Mouse (Mus musculus) liver, embryonic 14.5 days (tissue): ENCODE measurements at regions not wholly inside any gene's neighbourhood (a gene's known extent, or its start where the extent isn't known, plus 50 kb on each side); places are given as distances from the start of the nearest gene placed in this dataset.

ENCODE experiments used
- ATAC-seq: fragments of 200-750 bp; cut with Nextera tagmentation; 2 replicates; pipeline ENCODE4 v1.8.0; 2017; ENCODE audit warnings: moderate number of reproducible peaks, mild to moderate bottlenecking, moderate library complexity; ENCODE audit not compliant: insufficient read depth
- DNase-seq, 3 experiments: peaks; one replicate each; pipeline ENCODE4 v3.0.0-alpha.2; 2012 to 2013; ENCODE audit warnings: low read depth in 3 of 3, low spot score in 3 of 3
- H3K27ac ChIP-seq: fragments of 300-500 bp; sonication (generic); 2 replicates; pipeline ENCODE4 v1.5.1; 2014; ENCODE audit warnings: moderate library complexity, mild to moderate bottlenecking, control low read depth, inconsistent platforms
- H3K27me3 ChIP-seq: fragments of 300-500 bp; sonication (generic); 2 replicates; pipeline ENCODE4 v1.6.1; 2014; ENCODE audit warnings: mild to moderate bottlenecking, low read length, moderate library complexity; ENCODE audit not compliant: control insufficient read depth, insufficient read depth
- H3K36me3 ChIP-seq: fragments of 300-500 bp; sonication (generic); replicated peaks from 2 replicates; pipeline ENCODE4 v1.6.1; 2014; ENCODE audit warnings: low read depth; ENCODE audit not compliant: control insufficient read depth, insufficient read depth
- H3K4me1 ChIP-seq, 2 experiments: fragments of 200-500 bp in 1 of 2; fragments of 300-500 bp in 1 of 2; sonication (generic) in 1 of 2; replicated peaks; 2 replicates each; pipeline ENCODE4 v1.6.1; 2012 to 2014; ENCODE audit warnings: antibody characterized with exemption in 1 of 2, inconsistent platforms in 1 of 2, low read length in 1 of 2; ENCODE audit not compliant: control insufficient read depth in 2 of 2, insufficient read depth in 2 of 2
- H3K4me2 ChIP-seq: fragments of 300-500 bp; sonication (generic); 2 replicates; pipeline ENCODE4 v1.6.1; 2014; ENCODE audit warnings: low read depth, mild to moderate bottlenecking, control low read depth, moderate library complexity
- H3K4me3 ChIP-seq, 2 experiments: fragments of 200-500 bp in 1 of 2; fragments of 300-500 bp in 1 of 2; sonication (generic) in 1 of 2; 2 replicates each; pipeline ENCODE4 v1.5.1; 2012 to 2014; ENCODE audit warnings: low read depth in 2 of 2, low read length in 2 of 2, mild to moderate bottlenecking in 2 of 2, control low read depth in 1 of 2, inconsistent platforms in 1 of 2, moderate library complexity in 1 of 2; ENCODE audit not compliant: insufficient read depth in 1 of 2
- H3K9ac ChIP-seq: fragments of 300-500 bp; sonication (generic); replicated peaks from 2 replicates; pipeline ENCODE4 v1.6.1; 2014; ENCODE audit warnings: mild to moderate bottlenecking, control low read depth, moderate library complexity
- H3K9me3 ChIP-seq: fragments of 300-500 bp; sonication (generic); 2 replicates; pipeline ENCODE4 v1.6.1; 2016; ENCODE audit warnings: low read length, mixed read lengths; ENCODE audit not compliant: control insufficient read depth
- CTCF ChIP-seq: IDR thresholded peaks from 2 replicates; pipeline ENCODE4 v1.5.1; 2016; ENCODE audit warnings: antibody characterized with exemption, low read depth, control low read depth
- EP300 ChIP-seq: IDR thresholded peaks from 2 replicates; pipeline ENCODE4 v1.6.1; 2016; ENCODE audit warnings: antibody characterized with exemption, low read depth
- WGBS: fragments of 180-500 bp; shearing (Covaris S2); extraction: QIAGEN DNeasy Blood & Tissue Kit; methylation state at CpG from one replicate; pipeline ENCODE4 v1.1.7; 2014; ENCODE audit not compliant: insufficient replicate concordance; 5-methylcytosine and 5-hydroxymethylcytosine counted together

DNA sequence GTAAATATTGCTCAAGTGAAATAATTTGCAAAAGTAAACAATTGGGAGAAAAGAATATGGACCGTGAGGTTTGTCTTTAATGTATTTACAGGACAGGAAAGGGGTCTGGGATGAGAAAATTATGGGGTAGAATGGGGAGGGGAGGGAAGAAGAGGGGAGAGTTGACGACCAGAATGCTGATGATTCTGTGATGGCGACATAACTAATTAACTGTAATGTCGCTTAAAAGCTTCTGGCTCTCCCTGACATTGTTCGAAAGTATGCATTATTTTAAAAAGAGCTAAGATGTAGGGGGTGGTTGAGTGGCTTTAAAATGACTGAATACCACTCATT lies 517.4 kb downstream of the Nyap2 start:
- Histone ChIP-seq H3K4me3 (no peak overlapping the region), H3K27ac (no peak overlapping the region), H3K9ac (no peak overlapping the region), H3K9me3 (no peaks in the 10 kb centered on the region), H3K36me3 (no peaks in the 10 kb centered on the region), H3K4me1 (no peaks in the 10 kb centered on the region), H3K4me2 (no peak overlapping the region), H3K27me3 (no peaks in the 10 kb centered on the region)
- no peak for DNase-seq
- TF ChIP-seq CTCF (no peak), EP300 (no peak)
- ATAC-seq: no peak
- 12% methylated on average over 5 of the region's 5 CpGs for WGBS

DNA sequence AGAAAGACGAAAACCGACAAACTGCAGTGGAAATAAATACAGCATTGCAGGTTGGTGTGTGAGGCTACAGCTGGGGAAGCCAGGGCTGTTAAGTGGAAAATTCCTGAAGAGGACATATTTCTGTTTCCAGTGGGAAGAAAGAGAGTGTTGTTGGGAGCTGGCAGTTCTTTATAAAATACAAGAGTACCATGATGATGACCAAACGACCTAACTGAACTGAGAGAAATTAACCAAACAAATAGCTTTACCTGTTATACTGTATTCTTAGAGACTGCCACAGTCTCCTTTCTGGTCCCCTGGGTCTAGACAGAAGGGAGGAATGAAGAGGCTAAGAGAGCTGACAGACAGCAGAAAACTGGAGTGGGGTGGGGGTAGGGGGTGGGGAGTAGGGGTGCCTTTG lies 517.9 kb downstream of the Nyap2 start:
- Histone ChIP-seq H3K9me3 (no peaks in the 10 kb centered on the region), H3K36me3 (no peaks in the 10 kb centered on the region), H3K4me3 (no peak overlapping the region), H3K4me2 (no peak overlapping the region), H3K9ac (no peak overlapping the region), H3K4me1 (no peaks in the 10 kb centered on the region), H3K27me3 (no peaks in the 10 kb centered on the region), H3K27ac (no peak overlapping the region)
- DNase-seq (no peak), ATAC-seq (no peak)
- WGBS: 34% methylated on average over 3 of the region's 3 CpGs
- no peak for TF ChIP-seq EP300

DNA sequence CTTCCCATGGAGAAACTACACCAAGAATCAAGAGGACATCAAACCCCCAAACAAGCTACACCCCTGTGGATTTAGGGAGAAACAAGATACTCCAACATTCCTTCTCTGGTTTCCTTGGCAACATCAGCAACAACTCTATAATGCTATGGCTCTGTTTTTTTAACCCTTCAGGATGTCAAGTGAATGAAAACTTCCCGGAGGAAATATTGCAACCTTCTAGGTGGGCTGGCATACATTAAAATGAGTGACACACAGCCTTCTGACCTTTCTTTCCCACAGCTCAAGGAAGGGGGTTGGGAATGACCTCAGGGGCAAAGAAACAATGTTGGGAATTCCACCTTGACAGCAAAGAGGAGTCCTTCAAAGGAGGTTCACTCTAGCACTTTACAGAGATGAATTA lies 532.0 kb downstream of the Nyap2 start:
- H3K36me3 ChIP-seq: no peaks in the 10 kb centered on the region
- H3K9ac ChIP-seq: no peak overlapping the region
- no peaks in the 10 kb centered on the region for H3K4me1 ChIP-seq
- H3K27ac ChIP-seq: no peak overlapping the region
- no peak overlapping the region for H3K4me2 ChIP-seq
- H3K9me3 ChIP-seq: no peaks in the 10 kb centered on the region
- no peak overlapping the region for H3K4me3 ChIP-seq
- no peaks in the 10 kb centered on the region for H3K27me3 ChIP-seq
- DNase-seq: no peak
- TF ChIP-seq EP300 (no peak), CTCF (no peak)
- WGBS: 32% methylated on average over 1 of the region's 1 CpGs
- no peak for ATAC-seq

DNA sequence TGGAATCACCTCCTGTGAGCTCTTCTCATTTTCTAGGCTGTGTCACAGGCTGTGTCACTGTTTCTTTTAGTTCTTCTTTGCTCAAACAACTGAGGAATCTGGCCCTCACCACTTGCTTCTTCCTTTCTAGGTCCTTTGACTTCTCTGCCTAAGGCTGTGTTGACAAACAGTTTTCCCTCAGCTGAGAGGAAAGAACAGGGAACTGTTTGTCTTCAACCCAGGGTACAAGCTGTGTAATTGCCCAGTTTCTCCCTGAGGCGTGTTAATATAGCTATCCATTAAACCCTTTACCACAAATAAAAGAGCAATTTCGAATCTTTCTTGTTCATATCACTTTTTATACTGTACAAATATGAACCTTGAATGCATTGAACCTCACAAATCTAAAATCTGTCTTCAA lies 542.1 kb downstream of the Nyap2 start:
- 35% methylated on average over 2 of the region's 2 CpGs for WGBS
- Histone ChIP-seq H3K9ac (no peak overlapping the region), H3K36me3 (no peaks in the 10 kb centered on the region), H3K27ac (no peak overlapping the region), H3K4me2 (no peak overlapping the region), H3K27me3 (no peaks in the 10 kb centered on the region), H3K4me1 (no peaks in the 10 kb centered on the region), H3K4me3 (no peak overlapping the region), H3K9me3 (no peaks in the 10 kb centered on the region)
- ATAC-seq (no peak), DNase-seq (no peak)
- TF ChIP-seq EP300: no peak
- no peak for TF ChIP-seq CTCF

DNA sequence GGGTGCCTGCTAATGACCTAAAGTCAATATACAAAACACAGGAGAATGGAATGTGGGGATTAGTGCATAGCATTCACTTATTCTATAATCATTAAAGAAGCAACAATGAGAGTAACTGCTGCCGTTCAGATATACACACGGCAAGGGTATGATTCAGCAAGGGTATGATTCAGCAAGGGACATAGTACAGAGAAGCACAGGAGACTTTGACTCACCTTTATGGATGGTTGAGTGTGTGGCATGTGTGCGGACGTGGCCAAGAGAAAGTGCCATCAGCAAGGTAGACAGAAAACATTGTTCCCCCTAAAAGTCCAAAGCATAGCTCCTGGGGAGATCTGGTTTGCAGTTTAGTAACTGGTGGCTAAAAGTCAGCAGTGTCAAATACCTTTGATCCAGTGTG lies 547.4 kb downstream of the Nyap2 start:
- Histone ChIP-seq H3K4me1 (no peaks in the 10 kb centered on the region), H3K4me2 (no peak overlapping the region), H3K9ac (no peak overlapping the region), H3K36me3 (no peaks in the 10 kb centered on the region), H3K27me3 (no peaks in the 10 kb centered on the region), H3K4me3 (no peak overlapping the region), H3K9me3 (no peaks in the 10 kb centered on the region), H3K27ac (no peak overlapping the region)
- DNase-seq: no peak
- TF ChIP-seq EP300: no peak
- no peak for TF ChIP-seq CTCF
- ATAC-seq: no peak
- WGBS: 63% methylated on average over 4 of the region's 4 CpGs

DNA sequence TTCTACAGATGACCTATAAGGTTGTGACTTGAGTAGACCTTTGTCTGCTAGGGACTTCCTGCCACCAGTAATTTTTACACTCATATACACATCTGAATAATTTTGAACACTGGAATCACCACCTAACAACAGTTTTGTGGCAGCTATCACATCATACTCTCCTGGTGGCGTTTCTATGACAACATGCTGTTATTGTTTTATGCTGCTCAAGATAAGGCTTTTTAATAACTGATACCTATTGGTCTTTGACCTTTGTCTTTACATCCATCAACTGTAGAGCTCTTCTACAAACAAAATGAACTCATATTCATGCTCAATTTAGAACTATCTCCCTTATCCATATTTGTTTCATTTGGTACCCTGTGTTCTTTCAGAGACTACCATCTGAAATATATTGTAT lies 556.0 kb downstream of the Nyap2 start:
- TF ChIP-seq EP300 (no peak), CTCF (no peak)
- 29% methylated on average over 1 of the region's 1 CpGs for WGBS
- DNase-seq: no peak
- H3K4me1 ChIP-seq: no peaks in the 10 kb centered on the region
- no peak overlapping the region for H3K4me3 ChIP-seq
- ATAC-seq: no peak
- H3K9me3 ChIP-seq: no peaks in the 10 kb centered on the region
- no peak overlapping the region for H3K9ac ChIP-seq
- no peak overlapping the region for H3K4me2 ChIP-seq
- H3K36me3 ChIP-seq: no peaks in the 10 kb centered on the region
- no peaks in the 10 kb centered on the region for H3K27me3 ChIP-seq
- no peak overlapping the region for H3K27ac ChIP-seq
